Mouse (Mus musculus): ENCODE data around the gene Eno3.

- TF ChIP-seq CTCF (conservative IDR thresholded peaks at IDR 0.05; ENCODE audit: insufficient read depth, insufficient read length, low read depth, low read length) (no peak), POLR2A (IDR thresholded peaks at IDR 0.05; ENCODE audit: low read depth, low read length) (no peak)
Measured at GRCm38 (mm10) chr11:70619101-70619500, 37.9 kb upstream of the Eno3 start, which contains the start of gene Chrne.
